Mouse (Mus musculus): ENCODE measurements around the gene Pex7. TPM values are rescaled to one million over a fixed set of nuclear protein-coding genes. Genes with fewer than 3 reads are reported as not detected.

Gene Pex7
- polyA plus RNA-seq, 1 experiment from 2014 or later, result 22.7 TPM

GRCm38 (mm10) chr10:19939282-19939705 lies 31.8 kb upstream of the Pex7 start:
- Histone ChIP-seq H3K9me3 (replicated peaks; ENCODE audit: control insufficient read depth, low read length) (no peaks in the 10 kb centered on the region), H3K4me3 (ENCODE audit: low read depth, low read length) (no peak overlapping the region), H3K4me2 (ENCODE audit: low read depth, low read length) (no peak overlapping the region), H3K27ac (replicated peaks; ENCODE audit: low read depth, low read length) (no peak overlapping the region), H3K36me3 (replicated peaks; ENCODE audit: control insufficient read depth, insufficient read depth, low read depth, low read length) (no peaks in the 10 kb centered on the region), H3K4me1 (ENCODE audit: control insufficient read depth, insufficient read depth, low read length) (peaks cover 3% of the 10 kb centered on the region; the same call in 1 of the 2 replicates), H3K9ac (replicated peaks; ENCODE audit: low read length) (no peak overlapping the region), H3K27me3 (ENCODE audit: control insufficient read depth, insufficient read depth, low read length) (no peaks in the 10 kb centered on the region; the same call in 1 of the 2 replicates)
- no peak for DNase-seq (ENCODE audit: low spot score)
- WGBS, result 45% methylated on average over 8 of the region's 8 CpGs
- no peak for ATAC-seq (replicated peaks; ENCODE audit: insufficient number of reproducible peaks, low FRiP score, low TSS enrichment, low read depth)

GRCm38 (mm10) chr10:19938738-19939137 lies 31.2 kb upstream of the Pex7 start:
- no peak for ATAC-seq (replicated peaks; ENCODE audit: insufficient number of reproducible peaks, low FRiP score, low TSS enrichment, low read depth)
- WGBS, result 89% methylated on average over 6 of the region's 6 CpGs
- no peaks in the 10 kb centered on the region for H3K9me3 ChIP-seq (replicated peaks; ENCODE audit: control insufficient read depth, low read length)

GRCm38 (mm10) chr10:19936961-19937708 lies 29.6 kb upstream of the Pex7 start:
- ATAC-seq (replicated peaks; ENCODE audit: insufficient number of reproducible peaks, low FRiP score, low TSS enrichment, low read depth) (no peak), DNase-seq (ENCODE audit: low spot score) (no peak)
- Histone ChIP-seq H3K36me3 (replicated peaks; ENCODE audit: control insufficient read depth, insufficient read depth, low read depth, low read length) (no peaks in the 10 kb centered on the region), H3K4me1 (ENCODE audit: control insufficient read depth, insufficient read depth, low read length) (peaks cover 3% of the 10 kb centered on the region; the same call in 1 of the 2 replicates), H3K9me3 (replicated peaks; ENCODE audit: control insufficient read depth, low read length) (no peaks in the 10 kb centered on the region), H3K27me3 (ENCODE audit: control insufficient read depth, insufficient read depth, low read length) (peaks cover 3% of the 10 kb centered on the region; the same call in 1 of the 2 replicates), H3K27ac (replicated peaks; ENCODE audit: low read depth, low read length) (no peak overlapping the region), H3K4me2 (ENCODE audit: low read depth, low read length) (no peak overlapping the region), H3K4me3 (ENCODE audit: low read depth, low read length) (no peak overlapping the region), H3K9ac (replicated peaks; ENCODE audit: low read length) (no peak overlapping the region)
- WGBS, result 51% methylated on average over 9 of the region's 9 CpGs

More at GRCm38 (mm10) chr10:19938738-19939137, 31.2 kb upstream of the Pex7 start:
- Histone ChIP-seq H3K36me3 (replicated peaks; ENCODE audit: control insufficient read depth, insufficient read depth, low read depth, low read length) (no peaks in the 10 kb centered on the region), H3K4me1 (ENCODE audit: control insufficient read depth, insufficient read depth, low read length) (peaks cover 3% of the 10 kb centered on the region; the same call in 1 of the 2 replicates), H3K27ac (replicated peaks; ENCODE audit: low read depth, low read length) (no peak overlapping the region), H3K4me2 (ENCODE audit: low read depth, low read length) (no peak overlapping the region), H3K9ac (replicated peaks; ENCODE audit: low read length) (no peak overlapping the region), H3K27me3 (ENCODE audit: control insufficient read depth, insufficient read depth, low read length) (no peaks in the 10 kb centered on the region; the same call in 1 of the 2 replicates), H3K4me3 (ENCODE audit: low read depth, low read length) (no peak overlapping the region)
- DNase-seq (ENCODE audit: low spot score), result no peak

- ATAC-seq (replicated peaks; ENCODE audit: insufficient number of reproducible peaks, low FRiP score, low TSS enrichment, low read depth) (no peak), DNase-seq (ENCODE audit: low spot score) (no peak)
- Histone ChIP-seq H3K36me3 (replicated peaks; ENCODE audit: control insufficient read depth, insufficient read depth, low read depth, low read length) (no peaks in the 10 kb centered on the region), H3K27ac (replicated peaks; ENCODE audit: low read depth, low read length) (no peak overlapping the region), H3K4me3 (ENCODE audit: low read depth, low read length) (no peak overlapping the region), H3K9ac (replicated peaks; ENCODE audit: low read length) (no peak overlapping the region), H3K27me3 (ENCODE audit: control insufficient read depth, insufficient read depth, low read length) (peaks cover 3% of the 10 kb centered on the region; the same call in 1 of the 2 replicates), H3K4me2 (ENCODE audit: low read depth, low read length) (no peak overlapping the region), H3K4me1 (ENCODE audit: control insufficient read depth, insufficient read depth, low read length) (peaks cover 3% of the 10 kb centered on the region; the same call in 1 of the 2 replicates), H3K9me3 (replicated peaks; ENCODE audit: control insufficient read depth, low read length) (no peaks in the 10 kb centered on the region)
- WGBS, result 52% methylated on average over 4 of the region's 4 CpGs
Observed at GRCm38 (mm10) chr10:19935821-19936367, 28.4 kb upstream of the Pex7 start.

GRCm38 (mm10) chr10:19935295-19935623 lies 27.8 kb upstream of the Pex7 start:
- H3K27ac ChIP-seq (replicated peaks; ENCODE audit: low read depth, low read length), result no peak overlapping the region
- H3K27me3 ChIP-seq (ENCODE audit: control insufficient read depth, insufficient read depth, low read length), result peaks cover 3% of the 10 kb centered on the region; the same call in 1 of the 2 replicates
- peak overlapping the region; percentile 61 for H3K4me3 ChIP-seq (ENCODE audit: low read depth, low read length)
- peaks cover 3% of the 10 kb centered on the region; the same call in 1 of the 2 replicates for H3K4me1 ChIP-seq (ENCODE audit: control insufficient read depth, insufficient read depth, low read length)
- no peaks in the 10 kb centered on the region for H3K36me3 ChIP-seq (replicated peaks; ENCODE audit: control insufficient read depth, insufficient read depth, low read depth, low read length)
- WGBS, result 3% methylated on average over 10 of the region's 10 CpGs
- no peaks in the 10 kb centered on the region for H3K9me3 ChIP-seq (replicated peaks; ENCODE audit: control insufficient read depth, low read length)
- peak overlapping the region; percentile 84 for H3K4me2 ChIP-seq (ENCODE audit: low read depth, low read length)
- H3K9ac ChIP-seq (replicated peaks; ENCODE audit: low read length), result no peak overlapping the region; the same call in 1 of the 2 replicates
- ATAC-seq (replicated peaks; ENCODE audit: insufficient number of reproducible peaks, low FRiP score, low TSS enrichment, low read depth) (no peak), DNase-seq (ENCODE audit: low spot score) (peak; percentile 19)

- peak; percentile 63 for DNase-seq (ENCODE audit: low spot score)
- Histone ChIP-seq H3K4me2 (ENCODE audit: low read depth, low read length) (peak within 1 kb of the TSS; percentile 84), H3K9me3 (replicated peaks; ENCODE audit: control insufficient read depth, low read length) (no peaks in the 10 kb centered on the region), H3K27me3 (ENCODE audit: control insufficient read depth, insufficient read depth, low read length) (peaks cover 3% of the 10 kb centered on the region; the same call in 1 of the 2 replicates), H3K4me3 (ENCODE audit: low read depth, low read length) (peak within 1 kb of the TSS; percentile 61), H3K27ac (replicated peaks; ENCODE audit: low read depth, low read length) (peak within 1 kb of the TSS; percentile 70), H3K36me3 (replicated peaks; ENCODE audit: control insufficient read depth, insufficient read depth, low read depth, low read length) (no peaks in the 10 kb centered on the region), H3K9ac (replicated peaks; ENCODE audit: low read length) (peak within 1 kb of the TSS; percentile 72), H3K4me1 (ENCODE audit: control insufficient read depth, insufficient read depth, low read length) (peaks cover 3% of the 10 kb centered on the region; the same call in 1 of the 2 replicates)
- ATAC-seq (replicated peaks; ENCODE audit: insufficient number of reproducible peaks, low FRiP score, low TSS enrichment, low read depth), result peak; percentile 85
- WGBS, result under 1% methylated on average over 57 of the region's 95 CpGs
Observed at GRCm38 (mm10) chr10:19934384-19935294, 27.1 kb upstream of the Pex7 start, which contains the start of gene Map3k5. Gene Map3k5, plus strand, starts transcription at chr10:19934472.

- DNase-seq (ENCODE audit: low spot score) (peak; percentile 73), ATAC-seq (replicated peaks; ENCODE audit: insufficient number of reproducible peaks, low FRiP score, low TSS enrichment, low read depth) (peak; percentile 81)
- Histone ChIP-seq H3K36me3 (replicated peaks; ENCODE audit: control insufficient read depth, insufficient read depth, low read depth, low read length) (no peaks in the 10 kb centered on the region), H3K27me3 (ENCODE audit: control insufficient read depth, insufficient read depth, low read length) (peaks cover 3% of the 10 kb centered on the region; the same call in 1 of the 2 replicates), H3K4me2 (ENCODE audit: low read depth, low read length) (peak overlapping the region; percentile 84), H3K27ac (replicated peaks; ENCODE audit: low read depth, low read length) (peak overlapping the region; percentile 70), H3K4me1 (ENCODE audit: control insufficient read depth, insufficient read depth, low read length) (peaks cover 3% of the 10 kb centered on the region; the same call in 1 of the 2 replicates), H3K9me3 (replicated peaks; ENCODE audit: control insufficient read depth, low read length) (no peaks in the 10 kb centered on the region), H3K9ac (replicated peaks; ENCODE audit: low read length) (peak overlapping the region; percentile 72), H3K4me3 (ENCODE audit: low read depth, low read length) (peak overlapping the region; percentile 61)
- WGBS, result under 1% methylated on average over 78 of the region's 97 CpGs
Observed at GRCm38 (mm10) chr10:19933511-19934383, 26.3 kb upstream of the Pex7 start.

All from embryonic facial prominence, embryonic 11.5 days (tissue).